Mouse (Mus musculus): ENCODE results near the gene Ctns. TPM values are rescaled to one million over a fixed set of nuclear protein-coding genes. Genes with fewer than 3 reads are reported as not detected.

Gene Ctns
- polyA plus RNA-seq, 1 experiment, result 25.5 TPM

DNA sequence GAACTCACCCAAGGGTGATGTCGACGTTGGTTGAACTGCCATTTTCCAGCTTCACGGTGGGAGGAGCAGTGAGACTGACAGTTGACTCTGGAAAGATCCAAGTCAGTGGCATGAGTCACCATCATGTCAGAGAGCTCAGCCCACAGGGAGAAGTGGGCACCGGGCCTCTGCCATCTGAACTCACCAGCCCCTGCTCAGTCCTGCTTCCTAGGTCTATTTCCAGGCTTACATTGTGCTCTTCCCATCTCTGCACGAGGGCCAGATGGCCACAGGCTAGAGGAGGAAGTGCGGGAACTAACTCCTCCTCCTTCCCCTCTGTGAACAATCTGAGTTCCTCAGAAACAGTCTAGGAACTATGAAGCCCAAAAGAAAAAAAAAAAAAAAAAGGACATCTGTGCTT, 5.8 kb downstream of the Ctns start:
- TF ChIP-seq CTCF (IDR thresholded peaks at IDR 0.05; ENCODE audit: borderline replicate concordance, extremely low read depth, insufficient read depth, insufficient read length), result no peak
- TF ChIP-seq POLR2A (IDR thresholded peaks at IDR 0.05; ENCODE audit: borderline replicate concordance, extremely low read depth, insufficient read depth, insufficient read length, poor library complexity, severe bottlenecking), result no peak
- no peak for DNase-seq (ENCODE audit: low read depth)

DNA sequence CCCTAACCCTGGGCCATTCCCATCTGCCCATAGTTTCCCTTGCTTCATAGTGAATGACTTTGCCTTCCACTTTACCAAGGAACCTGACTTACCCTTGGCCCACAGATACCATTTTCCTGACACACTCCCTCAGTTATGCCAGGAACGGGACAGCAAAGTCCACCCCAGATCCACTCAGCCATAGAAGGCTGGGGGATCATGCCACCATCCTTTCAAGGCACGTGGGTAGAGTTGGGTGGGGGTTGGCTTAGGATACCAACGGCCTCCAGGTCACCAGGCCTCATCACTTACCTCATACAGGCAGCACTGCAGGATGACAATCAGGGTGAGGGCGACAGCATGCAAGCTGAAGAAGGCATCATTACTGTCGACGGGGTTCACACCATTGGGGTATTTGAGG, 11.6 kb downstream of the Ctns start:
- no peak for DNase-seq (ENCODE audit: low read depth)
- TF ChIP-seq POLR2A (IDR thresholded peaks at IDR 0.05; ENCODE audit: borderline replicate concordance, extremely low read depth, insufficient read depth, insufficient read length, poor library complexity, severe bottlenecking), result no peak
- no peak for TF ChIP-seq CTCF (IDR thresholded peaks at IDR 0.05; ENCODE audit: borderline replicate concordance, extremely low read depth, insufficient read depth, insufficient read length)

- TF ChIP-seq CTCF (IDR thresholded peaks at IDR 0.05; ENCODE audit: borderline replicate concordance, extremely low read depth, insufficient read depth, insufficient read length) (no peak), POLR2A (IDR thresholded peaks at IDR 0.05; ENCODE audit: borderline replicate concordance, extremely low read depth, insufficient read depth, insufficient read length, poor library complexity, severe bottlenecking) (no peak)
- DNase-seq (ENCODE audit: low read depth), result no peak
Observed at GRCm38 (mm10) chr11:73185872-73186615, 12.8 kb downstream of the Ctns start.

DNA sequence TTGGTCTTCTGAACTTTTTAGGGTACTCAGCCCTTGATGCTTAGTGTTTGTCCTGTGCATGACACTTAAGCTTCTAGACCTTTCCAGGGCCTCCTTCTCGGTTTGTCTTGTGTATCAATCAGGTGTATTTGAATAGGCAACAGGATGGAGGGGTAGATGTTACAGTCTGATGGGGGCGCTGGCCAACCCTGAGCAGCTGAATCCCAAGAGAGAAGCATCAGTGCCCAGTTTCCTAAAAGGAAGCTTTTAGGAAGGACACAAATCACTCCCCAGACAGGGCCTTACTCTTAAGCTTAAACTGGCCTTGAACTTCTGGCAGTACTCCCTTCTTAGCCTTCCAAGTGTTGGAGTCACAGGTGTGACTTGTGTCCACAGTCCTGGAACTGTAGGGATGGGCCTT, 20.9 kb downstream of the Ctns start:
- no peak for TF ChIP-seq CTCF (IDR thresholded peaks at IDR 0.05; ENCODE audit: borderline replicate concordance, extremely low read depth, insufficient read depth, insufficient read length)
- TF ChIP-seq POLR2A (IDR thresholded peaks at IDR 0.05; ENCODE audit: borderline replicate concordance, extremely low read depth, insufficient read depth, insufficient read length, poor library complexity, severe bottlenecking), result no peak
- DNase-seq (ENCODE audit: low read depth), result no peak

DNA sequence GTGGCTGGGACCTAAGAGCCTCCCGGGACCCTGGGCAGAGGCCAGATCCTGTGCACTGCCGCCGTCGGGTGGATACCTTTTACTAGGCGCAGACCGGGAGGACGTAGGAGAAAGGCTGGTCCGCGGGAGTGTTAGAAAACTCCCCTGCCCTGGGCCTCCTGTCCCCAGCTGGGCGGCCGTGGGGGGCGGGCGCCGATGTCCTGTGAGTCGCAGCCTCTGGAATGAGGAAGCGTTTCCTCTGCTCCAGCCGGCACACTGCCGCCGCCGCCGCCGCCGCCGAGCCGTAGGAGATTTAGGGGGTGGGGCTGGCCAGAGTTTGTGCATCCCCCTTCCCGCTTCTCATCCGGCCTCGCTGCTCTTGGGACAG, 21.4 kb downstream of the Ctns start:
- DNase-seq (ENCODE audit: low read depth), result peak; percentile 75
- no peak for TF ChIP-seq POLR2A (IDR thresholded peaks at IDR 0.05; ENCODE audit: borderline replicate concordance, extremely low read depth, insufficient read depth, insufficient read length, poor library complexity, severe bottlenecking)

DNA sequence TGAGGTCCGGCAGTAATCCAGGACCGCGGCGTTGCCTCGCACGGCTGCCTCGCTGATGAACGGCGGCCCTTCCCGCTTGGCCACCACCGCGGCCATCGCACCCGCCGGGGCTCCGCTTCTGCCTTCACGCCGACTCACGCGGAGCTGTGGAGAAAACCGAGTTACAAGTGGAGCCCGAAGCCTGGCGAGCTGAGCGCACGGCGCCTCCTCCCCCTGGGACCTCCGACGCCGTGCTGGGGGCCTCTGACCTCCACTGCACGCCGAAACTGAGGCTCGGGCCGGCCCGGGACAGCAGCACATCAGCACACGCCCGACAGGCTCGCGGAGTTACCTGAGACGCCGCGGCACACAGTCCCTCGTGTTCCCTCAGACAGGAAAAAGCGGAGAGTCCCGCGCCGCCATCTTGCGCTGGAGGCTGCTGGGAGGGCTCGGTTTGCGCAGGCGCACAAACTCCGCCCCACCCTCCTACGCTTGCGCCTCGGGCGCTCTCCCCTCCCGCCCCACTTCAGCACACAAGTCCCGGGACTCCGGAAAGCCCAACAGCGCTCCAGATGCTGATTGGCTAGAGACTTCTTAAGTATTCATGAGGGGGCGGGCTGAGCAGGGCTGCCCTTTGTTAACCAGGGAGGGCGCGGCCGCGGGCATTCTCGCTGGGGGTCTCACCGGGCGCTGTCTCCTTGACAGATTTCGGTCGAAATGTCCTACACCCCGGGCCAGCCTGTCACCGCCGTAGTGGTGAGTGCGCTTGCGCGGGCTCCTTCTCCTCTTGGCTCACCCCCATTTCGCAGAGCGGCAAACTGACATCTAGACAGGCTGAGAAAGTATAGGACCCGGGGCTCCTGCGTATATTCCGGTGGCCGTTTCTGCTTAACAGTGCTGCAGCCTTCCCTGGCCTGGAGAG, 22.0 kb downstream of the Ctns start, which contains the start of the genes Emc6 and Tax1bp3:
Emc6 (minus strand) TSS at position 430 of the 901 bp plus-strand sequence.
Tax1bp3 (plus strand) TSS at position 476 of the 901 bp plus-strand sequence.
- TF ChIP-seq POLR2A (IDR thresholded peaks at IDR 0.05; ENCODE audit: borderline replicate concordance, extremely low read depth, insufficient read depth, insufficient read length, poor library complexity, severe bottlenecking), result peak; percentile 45; the same call in 1 of the 2 replicates
- TF ChIP-seq CTCF (IDR thresholded peaks at IDR 0.05; ENCODE audit: borderline replicate concordance, extremely low read depth, insufficient read depth, insufficient read length), result no peak
- DNase-seq (ENCODE audit: low read depth), result peak; percentile 100

- TF ChIP-seq CTCF (IDR thresholded peaks at IDR 0.05; ENCODE audit: borderline replicate concordance, extremely low read depth, insufficient read depth, insufficient read length), result no peak
- no peak for TF ChIP-seq POLR2A (IDR thresholded peaks at IDR 0.05; ENCODE audit: borderline replicate concordance, extremely low read depth, insufficient read depth, insufficient read length, poor library complexity, severe bottlenecking)
- peak; percentile 10 for DNase-seq (ENCODE audit: low read depth)
Observed at GRCm38 (mm10) chr11:73176186-73176585, 22.7 kb downstream of the Ctns start.

DNA sequence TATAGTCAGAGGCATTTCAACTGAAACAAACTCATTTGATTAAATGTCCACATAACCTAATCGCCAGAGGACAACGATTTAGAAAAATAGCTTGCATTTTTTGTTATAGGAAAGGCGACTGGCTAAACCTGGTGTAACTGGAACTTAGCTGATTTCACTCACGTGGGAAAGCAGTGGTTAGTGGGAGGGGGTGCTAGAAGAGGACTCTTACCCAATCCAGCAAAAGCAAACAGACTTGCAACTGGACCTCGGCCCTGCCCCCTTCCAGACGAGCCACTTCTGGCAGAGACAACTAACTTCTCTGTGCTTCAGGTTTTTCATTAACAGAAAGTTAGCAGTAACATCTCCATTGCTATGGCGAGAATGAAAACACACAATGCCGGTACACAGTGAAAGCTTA, 23.2 kb downstream of the Ctns start:
- DNase-seq (ENCODE audit: low read depth), result no peak

GRCm38 (mm10) chr11:73172186-73172585, 26.7 kb downstream of the Ctns start:
- TF ChIP-seq POLR2A (IDR thresholded peaks at IDR 0.05; ENCODE audit: borderline replicate concordance, extremely low read depth, insufficient read depth, insufficient read length, poor library complexity, severe bottlenecking) (no peak), CTCF (IDR thresholded peaks at IDR 0.05; ENCODE audit: borderline replicate concordance, extremely low read depth, insufficient read depth, insufficient read length) (no peak)
- DNase-seq (ENCODE audit: low read depth), result peak; percentile 34

More for the DNA sequence above, 23.2 kb downstream of the Ctns start:
- TF ChIP-seq CTCF (IDR thresholded peaks at IDR 0.05; ENCODE audit: borderline replicate concordance, extremely low read depth, insufficient read depth, insufficient read length), result no peak
- no peak for TF ChIP-seq POLR2A (IDR thresholded peaks at IDR 0.05; ENCODE audit: borderline replicate concordance, extremely low read depth, insufficient read depth, insufficient read length, poor library complexity, severe bottlenecking)

GRCm38 (mm10) chr11:73169231-73169630, 29.6 kb downstream of the Ctns start:
- TF ChIP-seq POLR2A (IDR thresholded peaks at IDR 0.05; ENCODE audit: borderline replicate concordance, extremely low read depth, insufficient read depth, insufficient read length, poor library complexity, severe bottlenecking), result no peak
- peak; percentile 73 for TF ChIP-seq CTCF (IDR thresholded peaks at IDR 0.05; ENCODE audit: borderline replicate concordance, extremely low read depth, insufficient read depth, insufficient read length)
- DNase-seq (ENCODE audit: low read depth), result peak; percentile 57

GRCm38 (mm10) chr11:73168576-73168975, 30.3 kb downstream of the Ctns start:
- no peak for DNase-seq (ENCODE audit: low read depth)
- TF ChIP-seq CTCF (IDR thresholded peaks at IDR 0.05; ENCODE audit: borderline replicate concordance, extremely low read depth, insufficient read depth, insufficient read length) (no peak), POLR2A (IDR thresholded peaks at IDR 0.05; ENCODE audit: borderline replicate concordance, extremely low read depth, insufficient read depth, insufficient read length, poor library complexity, severe bottlenecking) (no peak)
